Mouse (Mus musculus) testis, adult 2 months (tissue): Measurements from ENCODE around the gene Mettl11b. TPM values are rescaled to one million over a fixed set of nuclear protein-coding genes. Genes with fewer than 3 reads are reported as not detected.

Experiments used
- H3K27ac ChIP-seq: fragments of 200-500 bp; 2 replicates; pipeline ENCODE4 v1.5.1; 2012; ENCODE audit warnings: low read depth, low read length; ENCODE audit not compliant: control insufficient read depth, insufficient read depth
- H3K27me3 ChIP-seq: fragments of 200-500 bp; 2 replicates; pipeline ENCODE4 v1.6.1; 2012; ENCODE audit warnings: mild to moderate bottlenecking, low read length, moderate library complexity; ENCODE audit not compliant: control insufficient read depth, insufficient read depth
- H3K36me3 ChIP-seq: fragments of 200-500 bp; 2 replicates; pipeline ENCODE4 v1.6.1; 2012; ENCODE audit warnings: mild to moderate bottlenecking, low read length; ENCODE audit not compliant: control insufficient read depth, insufficient read depth
- H3K4me1 ChIP-seq: fragments of 200-500 bp; 2 replicates; pipeline ENCODE4 v1.6.1; 2012; ENCODE audit warnings: low read length; ENCODE audit not compliant: control insufficient read depth, insufficient read depth
- H3K4me3 ChIP-seq: fragments of 200-500 bp; 2 replicates; pipeline ENCODE4 v1.5.1; 2012; ENCODE audit warnings: low read depth, mild to moderate bottlenecking, low read length, moderate library complexity, mixed read lengths; ENCODE audit not compliant: control insufficient read depth
- CTCF ChIP-seq: fragments of 200-500 bp; IDR thresholded peaks from 2 replicates; pipeline ENCODE4 v1.5.1; 2012; ENCODE audit warnings: low read depth, mild to moderate bottlenecking, inconsistent platforms, low read length, moderate library complexity; ENCODE audit not compliant: control insufficient read depth, insufficient read depth, insufficient replicate concordance
- POLR2A ChIP-seq: fragments of 200-500 bp; IDR thresholded peaks from 2 replicates; pipeline ENCODE4 v1.6.1; 2012; ENCODE audit warnings: low read depth, mild to moderate bottlenecking, inconsistent platforms, low read length, moderate library complexity; ENCODE audit not compliant: control insufficient read depth
- polyA plus RNA-seq: library from polyadenylated mRNA; depleted of rRNA; stranded (reverse); fragments of >200 nt; gene quantifications from 2 replicates; pipeline ENCODE4 v1.2.3, GENCODE M21; 2012

Gene Mettl11b
- polyA plus RNA-seq, 1 experiment: 0.27 TPM

DNA sequence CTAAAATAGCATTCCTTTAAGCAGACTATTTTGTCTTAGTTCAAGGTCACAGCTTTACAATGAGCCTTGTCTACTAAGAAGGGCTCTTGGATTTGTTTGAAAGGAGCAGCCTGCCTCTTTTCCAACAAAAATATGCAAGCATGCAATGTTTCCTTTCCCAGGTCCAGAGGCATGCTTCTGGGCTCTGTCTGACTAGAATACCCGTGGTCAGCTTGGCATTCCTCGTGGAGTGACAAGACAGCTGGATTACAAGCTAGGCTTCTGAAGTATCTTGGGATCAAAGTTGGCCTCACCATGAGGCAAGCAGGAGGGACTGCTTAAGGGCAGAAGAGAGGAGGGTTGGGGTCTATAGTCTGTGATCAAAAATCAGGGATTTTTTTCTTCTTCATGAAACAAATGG is 16.4 kb downstream of the Mettl11b start:
- H3K4me3 ChIP-seq: no peak overlapping the region
- no peaks in the 10 kb centered on the region for H3K4me1 ChIP-seq
- no peak for TF ChIP-seq POLR2A
- TF ChIP-seq CTCF: no peak
- H3K27me3 ChIP-seq: no peaks in the 10 kb centered on the region
- H3K36me3 ChIP-seq: no peaks in the 10 kb centered on the region
- H3K27ac ChIP-seq: no peak overlapping the region

GRCm38 (mm10) chr1:163700571-163700970 is 24.5 kb downstream of the Mettl11b start:
- TF ChIP-seq CTCF (no peak), POLR2A (no peak)
- no peaks in the 10 kb centered on the region for H3K27me3 ChIP-seq
- H3K4me1 ChIP-seq: no peaks in the 10 kb centered on the region
- H3K27ac ChIP-seq: no peak overlapping the region
- no peak overlapping the region for H3K4me3 ChIP-seq
- no peaks in the 10 kb centered on the region for H3K36me3 ChIP-seq

- H3K4me1 ChIP-seq: no peaks in the 10 kb centered on the region
- H3K27me3 ChIP-seq: no peaks in the 10 kb centered on the region
- H3K4me3 ChIP-seq: no peak overlapping the region
- H3K27ac ChIP-seq: no peak overlapping the region
- H3K36me3 ChIP-seq: no peaks in the 10 kb centered on the region
- TF ChIP-seq CTCF (no peak), POLR2A (no peak)
Measured at GRCm38 (mm10) chr1:163699702-163700101, 25.3 kb downstream of the Mettl11b start.

DNA sequence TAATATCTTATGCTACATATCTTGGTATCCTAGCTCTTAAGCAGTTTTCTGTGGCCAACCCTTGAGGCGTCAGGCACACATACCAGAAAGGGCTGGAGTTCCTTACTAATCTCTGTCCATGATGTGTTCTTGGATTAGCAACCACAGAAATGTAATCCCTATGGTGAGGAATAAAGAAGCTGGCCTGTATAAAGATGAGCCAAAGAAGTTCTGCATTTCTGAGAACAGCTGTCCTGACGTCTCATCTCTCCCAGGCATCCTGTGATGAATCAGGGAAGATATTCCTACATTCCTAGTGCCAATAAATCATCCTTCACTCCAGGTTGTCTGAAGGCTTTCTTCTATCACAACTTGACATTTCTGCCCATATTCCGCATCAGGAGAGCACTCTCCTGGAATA is 33.2 kb downstream of the Mettl11b start:
- Histone ChIP-seq H3K36me3 (no peaks in the 10 kb centered on the region), H3K4me1 (no peaks in the 10 kb centered on the region), H3K4me3 (no peak overlapping the region), H3K27me3 (no peaks in the 10 kb centered on the region), H3K27ac (no peak overlapping the region)
- TF ChIP-seq CTCF (no peak), POLR2A (no peak)

GRCm38 (mm10) chr1:163682935-163683430 is 42.0 kb downstream of the Mettl11b start:
- H3K27me3 ChIP-seq: no peaks in the 10 kb centered on the region
- TF ChIP-seq CTCF: no peak
- no peaks in the 10 kb centered on the region for H3K36me3 ChIP-seq
- no peaks in the 10 kb centered on the region for H3K4me1 ChIP-seq
- H3K27ac ChIP-seq: no peak overlapping the region
- H3K4me3 ChIP-seq: no peak overlapping the region

GRCm38 (mm10) chr1:163682127-163682526 is 42.9 kb downstream of the Mettl11b start:
- Histone ChIP-seq H3K36me3 (no peaks in the 10 kb centered on the region), H3K27me3 (no peaks in the 10 kb centered on the region), H3K27ac (no peak overlapping the region), H3K4me1 (no peaks in the 10 kb centered on the region), H3K4me3 (no peak overlapping the region)
- no peak for TF ChIP-seq CTCF
- no peak for TF ChIP-seq POLR2A

DNA sequence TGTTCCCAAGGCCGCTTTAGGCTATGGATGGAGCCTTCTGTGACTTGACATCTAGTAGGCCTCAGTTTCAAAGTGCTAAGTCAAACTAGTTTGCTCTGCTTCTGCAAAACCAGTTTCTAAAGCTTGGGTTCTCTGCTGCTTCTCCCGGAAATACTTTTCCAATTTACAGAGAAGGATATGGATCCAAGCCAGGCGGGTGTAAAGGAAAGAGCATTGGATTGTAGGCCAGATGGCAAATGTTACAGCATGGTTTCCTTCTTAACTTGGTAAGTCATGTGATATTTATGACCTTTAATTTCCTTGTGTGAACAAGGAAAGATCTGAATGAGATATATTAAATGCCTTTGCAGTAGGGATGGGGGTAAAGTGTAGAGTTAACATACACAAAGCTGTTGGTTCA is 52.2 kb downstream of the Mettl11b start:
- no peaks in the 10 kb centered on the region for H3K27me3 ChIP-seq
- H3K27ac ChIP-seq: no peak overlapping the region
- no peak overlapping the region for H3K4me3 ChIP-seq
- no peaks in the 10 kb centered on the region for H3K36me3 ChIP-seq
- no peaks in the 10 kb centered on the region for H3K4me1 ChIP-seq
- TF ChIP-seq CTCF (no peak), POLR2A (no peak)

DNA sequence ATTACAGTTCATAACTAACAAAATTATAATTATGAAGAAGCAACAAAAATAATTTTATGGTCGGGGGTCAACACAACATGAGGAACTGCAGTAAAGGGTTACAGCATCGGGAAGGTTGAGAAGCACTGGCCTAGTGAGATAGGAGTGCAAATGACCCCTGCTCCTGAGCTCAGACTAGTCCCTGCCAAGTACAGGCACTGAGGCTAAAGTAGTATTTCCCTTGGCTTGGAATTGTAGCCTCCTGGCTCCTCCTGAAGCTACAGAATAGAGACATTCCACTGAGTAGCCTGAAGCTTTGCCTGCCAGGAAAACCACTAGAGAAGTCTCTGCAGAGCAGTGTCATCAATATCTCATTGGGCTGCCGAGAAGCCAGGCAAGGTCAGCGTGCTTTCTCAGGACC is 53.7 kb downstream of the Mettl11b start:
- Histone ChIP-seq H3K4me3 (no peak overlapping the region), H3K4me1 (no peaks in the 10 kb centered on the region), H3K27me3 (no peaks in the 10 kb centered on the region), H3K36me3 (no peaks in the 10 kb centered on the region), H3K27ac (no peak overlapping the region)
- TF ChIP-seq POLR2A: no peak
- TF ChIP-seq CTCF: no peak
